Mouse (Mus musculus) hindbrain, embryonic 10.5 days (tissue): ENCODE results near the gene Slc8a3. TPM values are rescaled to one million over a fixed set of nuclear protein-coding genes. Genes with fewer than 3 reads are reported as not detected.

Experiments used
- DNase-seq: peaks from one replicate; pipeline ENCODE4 v3.0.0-alpha.2; 2017; ENCODE audit warnings: low spot score
- H3K27ac ChIP-seq: fragments of 300-500 bp; sonication (generic); 2 replicates; pipeline ENCODE4 v1.5.1; 2016; ENCODE audit warnings: mild to moderate bottlenecking, moderate library complexity
- H3K27me3 ChIP-seq: fragments of 300-500 bp; sonication (generic); 2 replicates; pipeline ENCODE4 v1.6.1; 2016; ENCODE audit warnings: mild to moderate bottlenecking; ENCODE audit not compliant: poor library complexity, insufficient read depth, severe bottlenecking
- H3K36me3 ChIP-seq: fragments of 300-500 bp; sonication (generic); 2 replicates; pipeline ENCODE4 v1.6.1; 2016; ENCODE audit warnings: mild to moderate bottlenecking, moderate library complexity
- H3K4me1 ChIP-seq: fragments of 300-500 bp; sonication (generic); replicated peaks from 2 replicates; pipeline ENCODE4 v1.6.1; 2016; ENCODE audit warnings: mild to moderate bottlenecking
- H3K4me3 ChIP-seq: fragments of 300-500 bp; sonication (generic); 2 replicates; pipeline ENCODE4 v1.5.1; 2016; ENCODE audit warnings: mild to moderate bottlenecking, moderate library complexity
- H3K9me3 ChIP-seq: fragments of 300-500 bp; sonication (generic); 2 replicates; pipeline ENCODE4 v1.6.1; 2016; ENCODE audit warnings: mild to moderate bottlenecking, moderate library complexity
- WGBS: fragments of 180-500 bp; shearing (Covaris S2); methylation state at CpG from one replicate; pipeline ENCODE4 v1.1.7; 2016; 5-methylcytosine and 5-hydroxymethylcytosine counted together
- polyA plus RNA-seq: library from polyadenylated mRNA; unstranded; fragments of >200 nt; fragmentation: Nextera tagmentation; extraction: Ambion mirVana; gene quantifications from 2 replicates; pipeline ENCODE4 v1.2.1, GENCODE M21; 2016

Gene Slc8a3
- polyA plus RNA-seq, 1 experiment from 2014 or later: 2.3 TPM

DNA sequence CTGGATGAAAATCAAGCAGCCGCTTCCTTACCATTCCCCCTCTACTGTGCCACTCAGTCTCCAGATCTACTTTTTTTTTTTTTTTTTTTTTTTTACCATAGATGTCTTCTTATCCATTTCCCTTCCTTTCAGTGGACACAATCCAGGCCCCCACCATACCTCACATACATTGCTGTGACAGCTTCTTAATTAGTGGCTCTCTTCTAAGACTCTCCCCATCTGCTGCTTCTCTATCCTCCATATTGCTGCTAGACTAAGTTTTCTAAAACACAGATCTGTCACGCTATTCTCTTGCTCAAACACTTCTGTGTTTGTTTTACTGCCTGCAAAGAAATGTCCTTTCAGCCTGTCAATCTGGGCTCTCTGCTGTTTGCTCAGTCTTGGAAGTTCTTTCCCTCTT, 54.9 kb downstream of the Slc8a3 start:
- H3K4me3 ChIP-seq: no peak overlapping the region
- H3K27ac ChIP-seq: no peak overlapping the region
- no peaks in the 10 kb centered on the region for H3K9me3 ChIP-seq
- 72% methylated on average over 2 of the region's 2 CpGs for WGBS
- peaks cover 11% of the 10 kb centered on the region for H3K4me1 ChIP-seq
- DNase-seq: no peak
- H3K36me3 ChIP-seq: no peaks in the 10 kb centered on the region
- no peaks in the 10 kb centered on the region for H3K27me3 ChIP-seq

- no peak for DNase-seq
- 78% methylated on average over 4 of the region's 4 CpGs for WGBS
- Histone ChIP-seq H3K4me3 (no peak overlapping the region), H3K27me3 (no peaks in the 10 kb centered on the region), H3K9me3 (no peaks in the 10 kb centered on the region), H3K27ac (no peak overlapping the region), H3K4me1 (peaks cover 14% of the 10 kb centered on the region), H3K36me3 (no peaks in the 10 kb centered on the region)
These were observed 58.4 kb downstream of the Slc8a3 start for GRCm38 (mm10) chr12:81274616-81275015.

GRCm38 (mm10) chr12:81273333-81273732, 59.6 kb downstream of the Slc8a3 start:
- Histone ChIP-seq H3K9me3 (no peaks in the 10 kb centered on the region), H3K4me1 (peaks cover 14% of the 10 kb centered on the region), H3K4me3 (no peak overlapping the region), H3K36me3 (no peaks in the 10 kb centered on the region), H3K27me3 (no peaks in the 10 kb centered on the region), H3K27ac (0 out of 2 replicates have a peak overlapping the region, but pooled peaks have one; percentile 12)
- DNase-seq: peak; percentile 42
- WGBS: 24% methylated on average over 3 of the region's 3 CpGs

- no peaks in the 10 kb centered on the region for H3K27me3 ChIP-seq
- DNase-seq: no peak
- WGBS: 89% methylated on average over 5 of the region's 5 CpGs
- no peaks in the 10 kb centered on the region for H3K36me3 ChIP-seq
- no peak overlapping the region for H3K27ac ChIP-seq
- no peaks in the 10 kb centered on the region for H3K9me3 ChIP-seq
- H3K4me3 ChIP-seq: no peak overlapping the region
- H3K4me1 ChIP-seq: peaks cover 14% of the 10 kb centered on the region
These were observed 63.7 kb downstream of the Slc8a3 start for GRCm38 (mm10) chr12:81269246-81269645.

GRCm38 (mm10) chr12:81262821-81263220, 70.2 kb downstream of the Slc8a3 start:
- Histone ChIP-seq H3K9me3 (no peaks in the 10 kb centered on the region), H3K4me1 (no peaks in the 10 kb centered on the region)

DNA sequence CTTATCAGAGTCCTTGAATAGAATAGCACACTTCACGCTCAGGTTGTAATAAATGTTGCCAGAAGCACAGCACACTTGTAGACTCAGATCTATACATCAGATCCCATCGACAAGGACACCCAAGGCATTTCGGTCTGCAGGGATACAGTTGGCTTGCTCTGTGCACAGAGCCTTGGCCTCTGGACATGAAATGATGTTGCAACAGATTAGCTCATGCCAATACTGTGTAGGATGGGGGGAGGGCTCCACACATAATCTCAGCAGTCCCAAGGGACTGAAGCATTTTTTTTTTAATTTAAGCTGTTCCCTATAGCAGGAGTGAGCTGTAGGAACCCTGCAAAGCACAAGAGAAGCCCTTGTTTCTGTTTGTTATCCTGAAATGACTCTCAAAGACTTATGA, 74.8 kb downstream of the Slc8a3 start:
- 90% methylated on average over 3 of the region's 3 CpGs for WGBS
- H3K27ac ChIP-seq: no peak overlapping the region
- no peaks in the 10 kb centered on the region for H3K4me1 ChIP-seq
- no peaks in the 10 kb centered on the region for H3K9me3 ChIP-seq
- H3K36me3 ChIP-seq: no peaks in the 10 kb centered on the region
- DNase-seq: no peak
- H3K27me3 ChIP-seq: no peaks in the 10 kb centered on the region
- H3K4me3 ChIP-seq: no peak overlapping the region

More at GRCm38 (mm10) chr12:81262821-81263220, 70.2 kb downstream of the Slc8a3 start:
- WGBS: 93% methylated on average over 6 of the region's 6 CpGs
- H3K27me3 ChIP-seq: no peaks in the 10 kb centered on the region
- no peak overlapping the region for H3K4me3 ChIP-seq
- no peak overlapping the region for H3K27ac ChIP-seq
- DNase-seq: no peak
- H3K36me3 ChIP-seq: no peaks in the 10 kb centered on the region

GRCm38 (mm10) chr12:81245411-81245810, 87.6 kb downstream of the Slc8a3 start:
- Histone ChIP-seq H3K9me3 (no peaks in the 10 kb centered on the region), H3K27ac (no peak overlapping the region), H3K27me3 (no peaks in the 10 kb centered on the region), H3K36me3 (no peaks in the 10 kb centered on the region), H3K4me1 (no peaks in the 10 kb centered on the region), H3K4me3 (no peak overlapping the region)
- no peak for DNase-seq
- 69% methylated on average over 6 of the region's 6 CpGs for WGBS

DNA sequence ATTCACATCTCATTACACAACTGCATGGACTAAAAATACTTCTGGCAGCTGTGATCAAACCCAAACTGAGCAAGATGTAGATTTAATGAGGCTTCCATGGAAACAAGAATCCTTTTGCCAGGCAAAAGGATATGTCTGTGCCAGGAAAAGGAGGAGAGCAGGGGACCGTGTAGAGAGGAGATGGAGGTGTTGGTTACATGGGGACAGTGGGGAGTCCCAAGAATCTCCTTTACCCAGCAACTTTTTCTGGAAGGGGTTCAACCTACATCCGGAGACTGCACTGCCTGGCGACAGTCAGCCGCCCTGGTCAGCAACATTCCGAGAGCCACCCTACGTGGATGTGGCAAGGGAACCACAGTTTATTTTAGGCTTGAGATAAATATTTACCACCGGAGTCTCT, 88.0 kb downstream of the Slc8a3 start:
- no peak for DNase-seq
- H3K36me3 ChIP-seq: no peaks in the 10 kb centered on the region
- WGBS: 87% methylated on average over 7 of the region's 7 CpGs
- no peak overlapping the region for H3K27ac ChIP-seq
- H3K4me1 ChIP-seq: no peaks in the 10 kb centered on the region
- H3K27me3 ChIP-seq: no peaks in the 10 kb centered on the region
- no peaks in the 10 kb centered on the region for H3K9me3 ChIP-seq
- H3K4me3 ChIP-seq: no peak overlapping the region

GRCm38 (mm10) chr12:81244492-81244891, 88.5 kb downstream of the Slc8a3 start:
- no peak for DNase-seq

DNA sequence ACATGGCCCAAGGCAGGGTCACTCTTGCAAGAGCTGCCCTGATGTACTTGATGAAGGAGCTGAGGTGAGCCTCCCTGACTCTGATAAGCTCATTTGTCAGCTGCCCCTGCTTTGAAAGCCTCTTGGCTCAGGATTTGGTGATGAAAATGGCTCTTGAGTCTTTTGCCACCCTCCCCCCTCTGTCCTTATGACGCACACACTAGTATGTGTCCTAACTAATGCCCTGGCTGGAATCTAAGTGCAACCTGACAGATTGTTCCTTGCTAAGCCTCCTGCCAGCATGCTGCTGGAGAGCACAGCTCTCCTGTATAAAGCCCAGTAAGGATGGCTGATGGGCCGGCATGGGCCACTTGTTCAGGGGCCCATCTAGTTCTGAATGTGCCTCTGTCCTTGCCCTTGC, 91.3 kb downstream of the Slc8a3 start:
- Histone ChIP-seq H3K27ac (no peak overlapping the region), H3K27me3 (no peaks in the 10 kb centered on the region), H3K36me3 (no peaks in the 10 kb centered on the region), H3K4me1 (no peaks in the 10 kb centered on the region), H3K9me3 (no peaks in the 10 kb centered on the region), H3K4me3 (no peak overlapping the region)
- DNase-seq: no peak
- 94% methylated on average over 2 of the region's 2 CpGs for WGBS

More at GRCm38 (mm10) chr12:81244492-81244891, 88.5 kb downstream of the Slc8a3 start:
- H3K36me3 ChIP-seq: no peaks in the 10 kb centered on the region
- no peaks in the 10 kb centered on the region for H3K27me3 ChIP-seq
- H3K4me3 ChIP-seq: no peak overlapping the region
- no peak overlapping the region for H3K27ac ChIP-seq
- no peaks in the 10 kb centered on the region for H3K4me1 ChIP-seq
- no peaks in the 10 kb centered on the region for H3K9me3 ChIP-seq
- 58% methylated on average over 1 of the region's 1 CpGs for WGBS

- Histone ChIP-seq H3K27ac (no peak overlapping the region), H3K4me3 (no peak overlapping the region), H3K4me1 (no peaks in the 10 kb centered on the region), H3K9me3 (no peaks in the 10 kb centered on the region), H3K27me3 (no peaks in the 10 kb centered on the region), H3K36me3 (no peaks in the 10 kb centered on the region)
- WGBS: 88% methylated on average over 4 of the region's 4 CpGs
- DNase-seq: no peak
These were observed 91.9 kb downstream of the Slc8a3 start for GRCm38 (mm10) chr12:81241096-81241495.

DNA sequence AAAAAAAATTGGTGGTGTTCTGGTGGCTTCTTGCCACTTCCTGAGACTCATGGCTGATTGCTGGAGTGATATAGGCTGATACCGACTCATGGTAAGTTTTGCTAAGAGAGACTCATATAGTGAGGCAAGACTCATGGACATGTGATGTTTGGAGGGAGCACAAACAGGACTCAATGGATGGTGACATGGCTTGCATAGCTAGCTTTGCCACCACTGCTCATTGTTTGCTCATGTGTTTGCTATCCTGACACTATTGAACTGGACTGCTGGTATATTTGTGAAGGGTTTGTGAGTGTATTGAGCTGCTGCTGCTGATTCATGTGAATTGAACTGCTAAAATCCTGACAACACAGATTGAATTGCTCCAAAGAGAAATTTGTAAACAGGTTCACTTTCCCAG, 95.8 kb downstream of the Slc8a3 start:
- Histone ChIP-seq H3K4me3 (no peak overlapping the region), H3K9me3 (no peaks in the 10 kb centered on the region), H3K27me3 (no peaks in the 10 kb centered on the region), H3K36me3 (no peaks in the 10 kb centered on the region), H3K4me1 (no peaks in the 10 kb centered on the region), H3K27ac (no peak overlapping the region)
- DNase-seq: no peak
- 89% methylated on average over 1 of the region's 1 CpGs for WGBS

DNA sequence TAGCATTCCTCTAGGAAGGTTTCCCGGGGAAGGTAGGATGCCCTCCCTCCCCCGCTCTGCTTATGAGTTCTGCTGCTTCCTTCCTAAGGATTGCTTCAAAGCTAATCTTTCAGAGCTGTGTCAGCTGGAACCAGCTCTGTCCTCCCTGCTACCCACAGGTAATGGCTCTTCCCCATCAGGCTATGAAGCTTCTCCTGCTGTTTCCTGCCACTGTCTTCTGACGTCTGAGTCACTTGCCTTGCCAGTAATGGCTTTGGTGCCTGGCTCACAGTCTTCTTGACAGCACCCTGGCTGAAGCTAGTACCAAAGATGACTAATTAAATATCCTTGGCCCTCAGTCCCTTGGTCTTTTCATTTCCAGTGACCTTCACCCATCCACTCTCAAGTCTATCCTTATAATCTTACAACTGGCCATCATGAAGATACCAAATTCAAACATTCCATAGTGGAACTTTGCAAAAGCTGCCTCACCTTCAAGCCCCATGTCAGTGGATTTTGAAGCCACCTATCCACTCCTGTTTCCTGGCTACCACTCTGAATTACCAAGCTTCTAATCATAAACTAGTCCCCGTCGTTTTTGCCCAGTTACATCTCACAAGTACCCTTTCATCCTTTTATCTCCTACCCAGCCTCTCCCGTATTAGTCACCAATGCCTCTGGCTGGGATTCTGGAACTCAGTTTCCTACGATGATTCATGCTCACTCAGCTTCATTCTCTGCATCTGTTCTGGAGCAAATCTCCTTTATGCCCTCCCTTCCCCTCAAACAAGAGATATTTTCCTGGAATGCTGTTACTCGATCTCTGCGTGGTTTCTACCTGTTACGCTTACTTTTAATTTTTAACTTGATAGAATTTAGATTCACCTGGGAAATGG, 97.3 kb downstream of the Slc8a3 start:
- 82% methylated on average over 10 of the region's 10 CpGs for WGBS
- Histone ChIP-seq H3K9me3 (no peaks in the 10 kb centered on the region), H3K27me3 (no peaks in the 10 kb centered on the region), H3K4me3 (no peak overlapping the region), H3K36me3 (no peaks in the 10 kb centered on the region), H3K27ac (no peak overlapping the region), H3K4me1 (no peaks in the 10 kb centered on the region)
- DNase-seq: no peak
